Mouse (Mus musculus) cortical plate, adult 2 months (tissue): ENCODE data around the gene Asic4.

Experiments used
- CTCF ChIP-seq: fragments of 200-500 bp; IDR thresholded peaks from 2 replicates; pipeline ENCODE4 v1.5.1; 2011; ENCODE audit warnings: mild to moderate bottlenecking, control low read depth, low read length; ENCODE audit not compliant: insufficient read depth; ENCODE audit errors: extremely low read depth
- POLR2A ChIP-seq: fragments of 200-500 bp; IDR thresholded peaks from 2 replicates; pipeline ENCODE4 v1.6.1; 2011; ENCODE audit warnings: mild to moderate bottlenecking, low read length, control low read depth; ENCODE audit not compliant: insufficient read depth; ENCODE audit errors: extremely low read depth

- no peak for TF ChIP-seq POLR2A
- no peak for TF ChIP-seq CTCF
These were observed 2.2 kb upstream of the Asic4 start for GRCm38 (mm10) chr1:75448052-75448431.
